Mouse (Mus musculus) megakaryocyte progenitor cell, adult 5-6 weeks (primary cell): ENCODE results near the gene Gm42420. TPM values are rescaled to one million over a fixed set of nuclear protein-coding genes. Genes with fewer than 3 reads are reported as not detected.

Experiments
- ATAC-seq: replicated peaks from 2 replicates; pipeline ENCODE4 v1.8.0; 2016; ENCODE audit warnings: mild to moderate bottlenecking, moderate TSS enrichment, inconsistent platforms; ENCODE audit not compliant: poor library complexity
- total RNA-seq, 2 experiments: library from RNA; stranded (forward) in 1 of 2; stranded (reverse) in 1 of 2; fragments of 157-497, 149-512 nt in 1 of 2; fragments of 200-1000 nt in 1 of 2; gene quantifications; 2 replicates each; pipeline versions ENCODE4 v1.2.3 to v1.2.4; 2015 to 2017

Gene Gm42420
- total RNA-seq, 2 experiments from 2014 or later = 7.1 TPM; not detected in 1

DNA sequence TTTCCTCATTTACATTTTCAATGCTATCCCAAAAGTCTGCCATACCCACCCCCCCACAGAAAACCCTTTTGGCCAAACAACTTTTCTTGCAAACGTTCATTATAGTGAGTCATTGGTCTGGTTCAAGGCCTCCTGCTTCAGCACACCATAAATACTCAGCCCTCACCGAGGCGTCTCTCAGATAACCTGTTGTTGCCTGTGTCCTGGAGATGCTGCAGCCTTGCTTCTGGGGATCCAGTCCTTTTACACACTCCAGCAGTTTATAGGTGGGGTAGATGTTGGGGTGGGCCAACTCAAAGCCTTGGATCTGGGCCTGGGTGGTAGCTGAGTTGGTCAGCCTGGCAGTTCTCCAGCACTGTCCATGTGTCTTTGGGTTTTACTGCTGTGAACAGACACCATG, 15.1 kb upstream of the Gm42420 start:
- no peak for ATAC-seq

DNA sequence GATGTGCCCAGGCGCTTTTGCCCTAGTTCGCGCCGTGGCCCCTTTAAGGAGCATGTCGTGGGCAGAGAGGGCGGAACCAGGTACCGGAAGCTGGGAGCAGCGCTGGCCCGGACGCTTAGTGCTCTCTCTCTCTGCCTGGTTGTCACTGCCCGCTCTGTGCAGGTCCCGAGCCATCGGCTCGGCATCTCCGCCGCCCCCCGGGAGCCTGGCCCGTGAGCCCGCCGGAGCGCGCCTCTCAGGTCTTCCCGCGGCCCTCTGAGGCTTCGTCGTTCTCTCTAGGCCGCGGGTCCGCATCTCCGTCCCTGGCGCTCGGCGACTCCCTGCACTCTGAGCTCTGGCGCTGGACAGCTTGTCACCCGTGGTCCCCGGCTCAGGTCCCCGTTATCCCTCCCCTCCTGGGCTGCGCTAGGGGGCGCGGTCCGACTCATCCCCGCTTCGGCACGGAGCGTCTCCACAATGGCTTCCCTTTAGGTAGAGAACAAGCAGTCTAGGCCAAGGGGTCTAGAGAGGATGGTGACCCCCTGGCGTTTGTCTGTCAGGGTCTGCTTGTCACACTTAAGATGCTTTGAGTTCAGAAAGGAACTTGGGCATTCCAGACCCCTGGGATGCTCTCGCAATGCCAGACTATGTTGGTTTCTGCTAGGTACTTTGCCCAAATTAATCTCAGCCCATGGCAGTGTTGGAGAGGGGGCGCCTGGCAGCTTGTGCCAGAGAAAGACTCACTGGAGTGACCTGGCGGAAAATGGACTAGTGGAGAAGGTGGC, 11.6 kb upstream of the Gm42420 start, which contains the start of gene Adck2:
TSS of gene Adck2 (plus strand) at position 83 of the 764 bp plus-strand sequence.
- ATAC-seq = peak; percentile 98

DNA sequence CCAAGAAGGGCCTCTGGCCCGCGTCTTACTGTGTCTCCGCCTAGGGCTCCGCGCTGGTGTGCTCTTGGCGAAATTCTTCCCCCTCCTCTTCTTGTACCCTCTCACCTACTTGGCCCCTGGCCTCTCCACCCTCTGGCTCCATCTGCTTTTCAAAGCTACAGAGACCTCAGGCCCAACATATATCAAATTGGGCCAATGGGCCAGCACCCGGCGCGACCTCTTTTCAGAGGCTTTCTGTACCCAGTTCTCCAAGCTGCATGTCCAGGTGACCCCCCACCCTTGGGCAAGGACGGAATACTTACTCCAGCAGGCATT, 11.0 kb upstream of the Gm42420 start:
- ATAC-seq = peak; percentile 4; the same call in 1 of the 2 replicates

DNA sequence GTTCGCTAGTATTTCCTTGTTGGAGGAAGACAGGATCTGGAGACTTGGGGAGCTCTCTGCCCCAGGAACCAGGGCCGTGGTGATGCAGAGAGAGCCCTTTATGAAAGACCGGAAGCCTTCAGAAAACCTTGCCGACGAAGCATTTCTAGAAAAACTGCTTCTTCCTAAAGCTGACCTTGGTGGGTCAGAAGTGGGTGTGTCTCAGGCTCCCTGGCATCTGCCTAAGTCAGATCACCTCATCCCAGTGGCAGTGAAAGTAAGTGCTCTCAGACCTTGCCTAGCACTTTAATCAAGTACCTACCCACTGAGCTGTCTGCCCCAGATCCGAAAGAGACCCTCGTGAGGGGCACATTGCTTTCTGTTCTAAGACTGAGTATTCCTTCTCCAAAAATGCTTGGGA, 10.6 kb upstream of the Gm42420 start:
- no peak for ATAC-seq

DNA sequence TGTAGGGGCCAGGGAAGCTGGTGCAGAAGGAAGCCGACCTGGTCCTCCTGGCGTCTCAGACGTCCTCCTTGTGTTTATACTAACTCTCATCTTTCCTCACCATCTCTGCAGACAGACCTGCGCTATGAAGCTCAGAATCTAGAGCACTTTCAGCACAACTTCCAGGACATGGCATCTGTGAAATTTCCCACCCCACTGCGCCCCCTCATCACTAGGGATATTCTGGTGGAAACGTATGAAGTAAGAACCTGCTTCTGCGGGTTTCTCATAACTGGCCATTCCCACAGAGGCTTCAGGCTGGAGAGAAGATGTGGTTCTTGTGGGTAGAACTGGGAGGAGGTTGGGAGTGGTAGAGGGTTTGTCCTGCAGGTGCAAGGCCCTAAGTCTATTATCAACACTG, 6.0 kb upstream of the Gm42420 start:
- ATAC-seq = no peak

DNA sequence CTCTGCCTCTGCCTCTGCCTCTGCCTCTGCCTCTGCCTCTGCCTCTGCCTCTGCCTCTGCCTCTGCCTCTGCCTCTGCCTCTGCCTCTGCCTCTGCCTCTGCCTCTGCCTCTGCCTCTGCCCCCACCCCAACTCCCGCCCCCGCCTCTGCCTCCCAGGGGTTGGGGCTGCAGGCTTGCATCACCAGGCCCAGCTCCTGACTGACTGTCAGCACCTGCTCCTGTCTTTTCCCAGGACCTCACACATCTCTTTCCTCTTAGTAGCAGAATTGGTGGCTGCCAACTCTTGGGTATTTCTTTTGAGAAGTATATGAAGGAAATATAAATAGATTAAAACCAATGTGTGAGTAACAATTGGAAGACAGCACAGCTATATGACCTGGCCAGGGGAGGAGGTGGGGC, 5.0 kb upstream of the Gm42420 start:
- no peak for ATAC-seq

DNA sequence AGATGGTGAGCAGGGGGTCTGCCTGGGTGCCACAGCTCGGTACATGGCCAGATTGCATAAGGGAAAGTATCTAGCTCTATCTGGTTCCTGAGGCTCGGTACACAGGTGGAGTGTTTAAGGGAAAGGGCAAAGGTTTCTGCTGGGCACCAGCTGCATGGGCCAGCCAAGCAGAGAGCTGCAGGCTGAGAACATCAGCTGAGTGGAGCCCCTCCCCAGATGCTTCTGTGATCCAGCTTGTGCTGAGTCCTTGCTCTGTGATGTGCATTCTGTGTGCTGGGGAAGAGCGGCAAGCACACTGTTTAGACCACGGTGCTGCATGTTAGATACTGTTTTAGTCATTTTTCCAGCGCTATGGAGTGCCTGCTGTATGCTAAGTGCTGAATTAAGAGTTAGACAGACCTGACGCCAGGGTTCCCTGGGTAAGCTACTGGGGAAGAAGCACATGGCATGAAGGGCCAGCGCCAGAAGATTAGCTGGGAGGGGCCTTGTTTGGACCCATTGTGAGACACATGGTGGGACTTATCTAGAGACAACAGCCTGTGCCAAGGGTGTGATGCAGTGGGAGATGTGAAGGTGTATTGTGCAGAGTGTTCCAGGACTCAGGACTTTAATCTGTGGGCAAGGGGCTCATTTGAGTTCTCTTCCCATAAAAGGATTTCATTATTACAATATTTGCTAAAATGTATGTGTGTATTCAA, 4.3 kb upstream of the Gm42420 start:
- peak; percentile 98 for ATAC-seq

DNA sequence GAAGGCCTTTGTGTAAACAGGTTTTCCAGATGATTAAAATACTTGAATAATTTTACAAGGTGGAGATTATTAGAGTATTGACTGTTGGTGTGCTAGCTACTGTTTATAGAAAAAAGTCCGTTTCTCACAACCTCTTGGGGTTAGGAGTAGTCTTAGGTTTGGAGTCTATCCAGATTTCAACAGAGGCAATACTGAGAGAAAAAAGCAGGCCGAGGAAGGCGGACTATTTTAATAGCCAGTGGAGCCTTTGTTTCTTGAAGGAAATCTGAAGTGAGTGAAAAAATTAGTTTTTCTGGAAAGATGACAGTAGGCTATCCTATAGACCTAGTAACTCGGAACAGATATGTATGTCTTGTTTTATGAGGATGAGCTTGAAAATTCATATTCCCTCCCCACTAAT, 5.9 kb downstream of the Gm42420 start:
- no peak for ATAC-seq

DNA sequence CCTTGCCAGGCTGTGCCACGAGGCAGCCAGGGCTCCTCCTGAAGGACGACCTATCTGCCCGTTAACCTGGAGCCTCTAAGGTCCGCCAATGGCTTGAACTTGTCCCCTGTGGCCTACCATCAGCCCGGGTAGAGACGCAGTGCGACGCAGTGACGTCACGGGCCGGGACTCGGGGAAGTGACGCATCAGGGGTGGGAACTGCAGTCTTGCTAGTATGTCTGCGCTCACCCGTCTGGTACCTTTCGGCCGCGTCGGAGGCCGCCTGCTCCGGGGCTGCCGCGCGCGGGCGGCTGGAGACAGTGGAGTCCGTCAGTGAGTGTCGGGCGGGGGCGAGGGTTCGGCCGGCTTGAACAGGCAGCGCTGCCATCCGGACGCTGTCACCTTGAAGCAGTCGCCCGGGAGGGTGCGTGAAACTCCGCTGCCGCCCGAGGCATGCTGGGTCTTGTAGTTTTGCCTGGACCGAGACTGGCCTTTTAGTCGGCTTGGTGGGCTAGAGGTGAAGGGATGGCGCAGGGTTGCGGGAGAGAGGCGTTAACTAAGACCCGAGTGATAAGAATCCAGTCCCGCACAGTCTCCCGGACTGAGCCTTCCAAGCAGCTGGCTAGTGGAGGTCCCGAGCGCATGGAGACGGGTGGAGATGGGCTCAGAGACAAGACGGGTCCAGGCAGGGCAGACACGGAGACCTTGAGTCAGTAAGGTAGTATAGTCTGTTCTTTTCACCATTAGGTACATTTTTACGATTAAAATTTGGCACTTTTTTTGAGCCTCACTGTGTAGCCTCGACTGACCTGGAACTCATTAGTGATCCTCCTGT, 7.1 kb downstream of the Gm42420 start, which contains the start of gene Ndufb2:
TSS of gene Ndufb2 (plus strand) at position 174 of the 814 bp plus-strand sequence.
- peak; percentile 98 for ATAC-seq

DNA sequence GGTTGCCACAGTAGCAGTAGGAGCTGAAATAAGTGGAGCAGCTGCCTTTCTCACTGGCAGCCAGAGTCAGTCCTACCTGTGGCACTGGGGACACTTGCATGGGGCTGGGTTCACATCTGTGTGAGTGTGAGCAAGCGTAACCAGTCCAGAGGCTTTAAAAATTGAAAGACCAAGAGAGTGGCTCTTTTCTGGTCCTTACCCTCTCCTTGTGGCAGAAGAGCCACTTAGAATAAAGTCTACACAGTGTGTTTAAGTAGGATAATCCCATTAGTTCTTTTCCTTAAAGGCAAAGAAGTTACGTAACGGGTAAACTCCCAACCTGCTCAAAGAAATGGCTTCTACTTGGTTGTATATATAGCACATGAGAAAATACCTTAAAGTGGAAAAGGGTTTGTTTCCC, 15.3 kb downstream of the Gm42420 start:
- no peak for ATAC-seq

DNA sequence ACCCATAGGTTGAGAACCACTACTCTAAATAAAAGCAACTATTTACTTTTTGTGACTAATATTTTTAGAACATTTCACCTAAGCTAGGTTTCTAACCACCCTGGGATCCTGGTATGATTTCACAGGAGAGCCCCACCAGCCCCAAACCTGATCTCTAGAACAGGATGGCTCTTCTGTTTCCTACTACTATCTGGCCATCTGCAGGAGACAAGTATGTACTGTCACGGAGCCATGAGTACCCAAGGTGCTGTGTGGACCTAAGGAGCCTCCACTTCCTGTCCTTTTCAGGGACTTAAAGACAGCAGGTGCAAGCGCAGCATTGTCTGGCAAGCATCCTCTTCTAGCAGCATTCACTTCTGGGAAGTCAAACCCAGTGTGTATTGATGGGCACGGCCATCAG, 16.3 kb downstream of the Gm42420 start:
- peak; percentile 61 for ATAC-seq

DNA sequence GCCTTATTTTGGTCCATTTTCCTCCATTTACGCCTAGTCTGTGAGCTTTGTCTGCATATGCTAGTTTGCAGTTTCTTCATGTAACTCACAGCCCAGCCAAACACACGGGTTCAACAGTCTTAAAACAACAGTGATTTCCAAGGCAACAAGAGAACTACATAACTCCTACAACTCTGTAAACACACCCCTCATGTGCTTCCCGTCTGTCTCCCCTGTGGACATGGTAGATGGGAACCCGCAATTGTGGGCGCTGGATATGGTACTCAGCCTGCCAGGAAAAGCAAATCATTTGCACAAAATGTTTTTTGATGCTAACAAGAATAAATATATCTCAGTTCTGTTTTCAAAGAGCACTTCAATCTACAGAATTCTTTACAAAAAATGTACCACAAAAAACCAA, 19.0 kb downstream of the Gm42420 start:
- no peak for ATAC-seq

DNA sequence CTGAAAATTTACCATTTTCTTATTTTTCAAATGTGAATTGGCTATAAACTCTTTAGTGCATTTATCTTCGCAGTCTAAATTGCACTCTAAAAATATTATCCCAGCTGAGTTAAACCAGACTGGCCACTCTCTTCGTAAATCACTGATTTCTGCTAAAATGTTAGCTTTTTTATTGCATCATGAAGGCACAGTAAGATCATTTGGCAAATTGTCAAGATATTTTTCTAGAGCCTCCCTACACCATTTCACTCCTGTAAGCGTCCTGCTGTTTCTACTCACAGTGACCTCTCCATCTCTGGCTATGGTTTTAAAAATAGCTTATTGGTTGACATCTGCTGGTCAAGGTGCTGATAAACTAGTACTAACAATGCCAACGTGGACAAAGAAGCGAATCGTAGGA, 20.5 kb downstream of the Gm42420 start:
- ATAC-seq = no peak

DNA sequence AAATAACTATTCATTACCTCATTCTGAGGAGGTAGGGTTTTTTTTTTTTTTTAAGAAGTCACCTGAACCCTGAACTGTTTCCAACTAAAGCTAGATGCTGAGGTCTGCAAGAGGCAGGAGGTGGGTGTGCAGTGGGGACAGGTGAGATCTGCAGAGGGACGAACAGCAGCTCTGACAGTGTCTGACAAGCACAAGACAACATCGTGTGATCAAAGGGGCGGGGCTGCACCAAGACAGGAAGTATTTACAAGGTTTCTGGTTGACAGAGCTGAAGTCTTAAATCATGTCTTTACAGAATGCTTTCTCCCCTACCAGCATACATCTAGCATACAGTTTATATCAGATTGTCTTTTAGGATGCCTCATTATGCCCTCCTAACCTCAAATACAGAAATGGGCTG, 21.3 kb downstream of the Gm42420 start:
- peak; percentile 20; the same call in 1 of the 2 replicates for ATAC-seq

DNA sequence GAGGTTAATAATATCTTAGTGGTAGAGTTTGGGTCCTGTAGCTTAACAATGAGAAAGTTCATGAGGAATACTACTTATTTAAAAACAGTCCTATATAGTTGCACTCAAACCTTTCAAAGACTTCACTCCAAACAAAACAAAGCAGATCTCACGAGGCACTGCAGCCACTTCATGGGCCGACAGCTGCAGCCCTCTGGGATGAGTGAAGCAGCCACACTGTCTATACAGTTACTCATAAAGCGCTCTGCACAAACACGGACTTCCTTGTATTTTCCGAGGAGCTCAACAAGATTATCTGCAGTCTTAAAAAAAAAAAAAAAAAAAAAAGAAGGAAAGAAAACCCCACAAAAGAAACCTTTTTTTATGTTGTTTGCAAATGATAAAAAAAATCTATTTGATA, 21.8 kb downstream of the Gm42420 start:
- ATAC-seq = no peak

DNA sequence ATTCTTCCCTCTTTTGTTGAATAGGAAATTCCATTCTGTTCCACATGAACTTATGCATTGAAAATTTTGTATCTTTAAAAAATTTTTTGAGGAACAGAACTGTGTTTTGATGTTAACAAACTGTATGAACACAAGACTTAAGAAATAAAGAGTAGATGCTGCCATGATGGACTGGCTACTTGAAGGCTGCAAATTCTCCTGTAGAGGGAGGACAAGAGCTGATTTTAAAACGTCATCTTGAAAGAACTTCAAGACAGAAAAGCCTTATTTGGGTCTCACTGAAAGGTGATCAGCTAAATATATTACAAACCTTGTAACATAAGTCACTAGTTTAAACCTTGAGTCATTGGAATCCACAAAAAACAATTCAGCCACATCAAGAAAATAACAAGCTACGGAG, 24.7 kb downstream of the Gm42420 start:
- no peak for ATAC-seq

DNA sequence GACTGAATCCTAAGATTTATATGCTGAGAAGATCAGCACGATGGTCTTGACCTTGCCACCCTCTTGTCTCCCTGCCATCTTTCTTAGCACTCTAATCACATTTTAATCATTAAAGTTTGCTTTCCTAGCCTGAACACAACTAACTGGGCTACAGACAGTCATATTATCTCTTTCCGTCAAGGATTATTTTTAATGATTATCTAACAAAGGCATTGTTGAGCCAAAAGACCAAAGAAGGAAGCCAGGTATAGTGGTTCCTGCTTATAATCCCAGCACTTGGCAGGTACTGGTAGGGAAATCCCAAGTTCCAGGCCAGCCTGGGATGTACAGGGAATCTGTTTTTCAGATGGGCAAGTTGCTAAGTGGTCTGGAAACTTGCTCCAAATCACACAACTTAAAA, 25.7 kb downstream of the Gm42420 start:
- no peak for ATAC-seq

Other genes with a start within 250 kb of the Gm42420 start
- 0.59 and 0.73 TPM in 2 replicates for gene Slc37a3, start 208.1 kb upstream of the Gm42420 start, total RNA-seq (2015)
- gene Slc37a3, start 208.1 kb upstream of the Gm42420 start, total RNA-seq (2017) = 1.7 and 3.4 TPM in 2 replicates
- 0.37 TPM in 1 of 2 replicates, not detected in the other for gene Rab19, start 204.6 kb upstream of the Gm42420 start, total RNA-seq (2015)
- gene Rab19, start 204.6 kb upstream of the Gm42420 start, total RNA-seq (2017) = 0.34 and 0.42 TPM in 2 replicates
- gene Mkrn1, start 165.3 kb upstream of the Gm42420 start, total RNA-seq (2015) = 43.6 and 49.2 TPM in 2 replicates
- gene Mkrn1, start 165.3 kb upstream of the Gm42420 start, total RNA-seq (2017) = 31.7 and 34.4 TPM in 2 replicates
- 1.1 TPM in 1 of 2 replicates, not detected in the other for gene Dennd2a, start 27.9 kb upstream of the Gm42420 start, total RNA-seq (2015)
- 0.46 TPM in 1 of 2 replicates, not detected in the other for gene Dennd2a, start 27.9 kb upstream of the Gm42420 start, total RNA-seq (2017)
- 7.5 and 7.6 TPM in 2 replicates for gene Adck2, start 11.9 kb upstream of the Gm42420 start, total RNA-seq (2015)
- gene Adck2, start 11.9 kb upstream of the Gm42420 start, total RNA-seq (2017) = 5.6 and 7.3 TPM in 2 replicates
- 129 and 139 TPM in 2 replicates for gene Ndufb2, start 6.8 kb downstream of the Gm42420 start, total RNA-seq (2015)
- 78.8 and 107 TPM in 2 replicates for gene Ndufb2, start 6.8 kb downstream of the Gm42420 start, total RNA-seq (2017)
- gene Braf, start 139.7 kb downstream of the Gm42420 start, total RNA-seq (2015) = 40.1 and 41.3 TPM in 2 replicates
- gene Braf, start 139.7 kb downstream of the Gm42420 start, total RNA-seq (2017) = 14.6 and 18.9 TPM in 2 replicates
- gene Mrps33, start 225.2 kb downstream of the Gm42420 start, total RNA-seq (2015) = 109 and 141 TPM in 2 replicates
- 41.1 and 47.7 TPM in 2 replicates for gene Mrps33, start 225.2 kb downstream of the Gm42420 start, total RNA-seq (2017)